Mouse (Mus musculus): ENCODE results near the gene Cdc27. TPM values are rescaled to one million over a fixed set of nuclear protein-coding genes. Genes with fewer than 3 reads are reported as not detected.
"Not testable (repeated sequence)": the region's sequence is repeated elsewhere in the genome, so short reads cannot be mapped to it uniquely, and the experiment has no call there.

Gene Cdc27
- total RNA-seq, 1 experiment from 2014 or later: 61.0 TPM

- not testable (repeated sequence) for DNase-seq
These were observed 20.1 kb upstream of the Cdc27 start for GRCm38 (mm10) chr11:104570515-104570914.

GRCm38 (mm10) chr11:104568326-104568725 is 17.9 kb upstream of the Cdc27 start:
- no peak for DNase-seq

- no peak for DNase-seq
These were observed 17.3 kb upstream of the Cdc27 start for GRCm38 (mm10) chr11:104567736-104568135.

DNA sequence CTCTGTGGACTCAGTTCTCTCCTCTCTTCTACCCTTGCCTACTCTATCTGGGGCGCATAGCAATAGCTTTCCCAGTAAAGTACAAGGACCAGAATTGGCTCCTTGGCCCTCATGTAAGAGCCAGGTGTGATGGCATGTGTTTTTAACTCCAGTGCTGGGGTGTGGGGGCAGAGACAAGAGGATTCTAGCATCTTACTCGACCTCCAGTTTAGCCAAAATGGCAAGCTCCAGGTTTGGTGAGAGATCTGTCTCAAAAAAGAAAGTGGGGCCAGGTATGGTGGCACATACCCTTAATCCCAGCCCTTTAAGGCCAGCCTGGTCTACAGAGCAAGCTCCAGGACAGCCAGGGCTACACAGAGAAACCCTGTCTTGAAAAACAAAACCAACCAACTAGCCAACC is 16.4 kb upstream of the Cdc27 start:
- DNase-seq: no peak

GRCm38 (mm10) chr11:104566097-104566496 is 15.7 kb upstream of the Cdc27 start:
- no peak for DNase-seq

DNA sequence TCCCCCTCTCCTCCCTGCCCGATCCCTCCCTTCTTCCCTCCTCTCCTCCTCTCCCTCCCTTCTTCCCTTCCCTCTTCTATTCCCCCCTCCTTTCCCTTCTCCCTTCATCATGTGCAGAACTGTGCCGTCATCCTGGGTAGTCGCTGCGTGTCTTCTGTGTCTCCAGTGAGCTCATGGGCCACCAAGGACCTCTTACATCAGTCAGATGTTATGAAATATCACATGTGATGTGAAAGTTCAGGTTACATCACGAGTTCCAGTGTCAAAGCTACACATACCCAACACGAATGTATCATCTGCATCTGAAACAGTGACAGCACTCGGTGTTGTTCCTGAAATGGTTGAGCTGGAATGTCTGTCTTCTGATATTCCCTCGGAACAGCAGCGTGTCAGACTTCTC is 14.8 kb upstream of the Cdc27 start:
- peak; percentile 31 for DNase-seq

DNA sequence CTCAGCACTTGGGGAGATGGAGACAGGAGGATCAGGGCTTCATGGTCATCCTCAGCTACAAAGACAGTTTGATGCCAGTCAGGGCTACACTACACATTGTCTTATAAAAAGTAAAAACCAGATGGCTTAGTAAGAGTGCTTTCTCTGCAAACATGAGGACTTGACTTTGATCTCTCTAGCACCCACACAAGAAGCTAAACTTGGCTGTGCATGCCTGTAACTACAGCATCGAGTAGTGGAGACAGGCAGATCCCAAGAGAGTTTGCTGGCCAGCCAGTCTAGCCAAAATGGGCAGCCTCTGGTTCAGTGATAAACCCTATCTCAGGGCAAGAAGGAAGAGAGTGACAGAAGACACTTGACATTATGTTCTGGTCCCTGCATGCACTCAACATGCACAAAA is 13.1 kb upstream of the Cdc27 start:
- DNase-seq: no peak

GRCm38 (mm10) chr11:104560971-104561370 is 10.6 kb upstream of the Cdc27 start:
- no peak for DNase-seq

- DNase-seq: peak; percentile 47
These were observed 8.4 kb upstream of the Cdc27 start for GRCm38 (mm10) chr11:104558651-104559403.

- DNase-seq: no peak
These were observed 7.6 kb upstream of the Cdc27 start for GRCm38 (mm10) chr11:104558065-104558464.

DNA sequence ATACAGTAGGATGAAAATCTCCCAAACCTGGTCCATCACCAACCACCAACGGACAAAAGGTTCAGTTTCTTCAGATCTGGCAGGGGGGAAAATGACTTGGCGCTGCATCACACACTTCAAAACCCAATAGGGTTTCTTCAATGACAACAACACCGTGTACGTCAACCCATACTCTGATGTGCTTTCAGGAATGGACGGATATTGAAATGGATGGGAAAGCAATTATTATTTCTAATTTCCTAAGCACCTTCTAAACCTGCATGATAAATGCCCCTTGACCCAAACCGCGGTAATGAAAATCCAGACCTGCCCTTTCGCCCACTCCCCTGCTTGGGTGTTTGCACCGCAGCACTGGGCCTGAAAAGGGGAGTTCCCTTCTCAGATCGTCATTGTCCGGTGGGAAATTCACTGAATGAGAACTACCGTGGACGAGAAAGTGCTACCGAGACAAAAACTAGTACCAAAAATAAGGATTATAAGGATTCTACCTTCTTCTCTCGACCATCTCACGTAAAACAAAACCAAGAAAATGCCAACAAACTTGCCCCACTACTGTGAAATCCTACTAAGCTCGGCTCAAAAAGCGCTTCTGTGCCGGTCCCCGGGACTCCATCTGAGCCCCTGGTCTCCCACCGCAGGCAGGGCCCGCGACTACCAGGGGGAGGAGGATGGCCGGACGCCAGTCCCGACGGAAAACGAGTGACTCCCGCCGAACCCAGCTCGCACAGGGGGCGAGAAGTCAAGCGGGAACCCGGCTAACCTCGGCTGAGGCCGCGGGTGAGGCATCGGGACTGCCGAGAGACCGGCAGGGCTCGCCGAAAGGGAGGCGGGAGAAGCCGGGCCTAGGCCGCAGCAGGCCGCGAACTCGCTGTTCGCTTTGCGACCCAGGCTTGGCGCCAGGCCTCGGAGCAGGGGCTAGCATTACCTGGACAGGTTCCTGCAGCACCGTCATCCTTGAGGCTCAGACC is 698 bp downstream of the Cdc27 start:
- DNase-seq: peak; percentile 91

DNA sequence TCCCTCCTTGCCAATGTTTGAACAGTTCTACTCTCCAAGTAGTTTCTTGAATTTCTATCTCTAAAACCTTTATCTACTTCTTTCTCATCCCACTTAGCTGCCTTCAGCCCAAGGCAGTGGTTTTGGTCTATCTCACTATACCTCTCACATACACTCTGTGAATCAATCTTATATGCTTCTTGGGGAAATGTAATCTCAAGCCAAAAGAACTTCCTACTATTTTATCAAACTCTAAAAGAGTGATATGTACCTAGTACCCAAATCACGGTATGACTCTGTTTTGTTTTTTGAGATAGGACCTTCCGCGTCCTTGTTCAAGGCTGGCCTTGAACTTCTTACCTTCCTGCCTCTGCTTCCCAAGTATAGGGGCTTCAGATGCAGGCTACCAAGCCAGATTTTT is 2.9 kb downstream of the Cdc27 start:
- no peak for DNase-seq

GRCm38 (mm10) chr11:104544507-104544906 is 5.9 kb downstream of the Cdc27 start:
- DNase-seq: no peak

DNA sequence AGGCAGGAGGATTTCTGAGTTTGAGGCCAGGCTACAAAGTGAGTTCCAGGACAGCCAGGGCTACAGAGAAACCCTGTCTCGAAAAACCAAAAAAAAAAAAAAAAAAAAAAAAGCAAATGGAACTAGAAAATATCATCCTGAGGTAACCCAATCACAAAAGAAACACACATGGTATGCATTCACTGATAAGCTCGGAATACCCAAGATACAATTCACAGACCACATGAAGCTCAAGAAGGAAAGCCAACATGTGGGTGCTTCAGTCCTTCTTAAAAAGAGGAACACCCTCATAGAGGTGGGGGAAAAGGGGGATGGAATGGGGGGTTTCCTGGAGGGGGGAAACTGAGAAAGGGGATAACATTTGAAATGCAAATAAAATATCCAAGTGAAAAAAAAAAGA is 7.1 kb downstream of the Cdc27 start:
- DNase-seq: not testable (repeated sequence)

DNA sequence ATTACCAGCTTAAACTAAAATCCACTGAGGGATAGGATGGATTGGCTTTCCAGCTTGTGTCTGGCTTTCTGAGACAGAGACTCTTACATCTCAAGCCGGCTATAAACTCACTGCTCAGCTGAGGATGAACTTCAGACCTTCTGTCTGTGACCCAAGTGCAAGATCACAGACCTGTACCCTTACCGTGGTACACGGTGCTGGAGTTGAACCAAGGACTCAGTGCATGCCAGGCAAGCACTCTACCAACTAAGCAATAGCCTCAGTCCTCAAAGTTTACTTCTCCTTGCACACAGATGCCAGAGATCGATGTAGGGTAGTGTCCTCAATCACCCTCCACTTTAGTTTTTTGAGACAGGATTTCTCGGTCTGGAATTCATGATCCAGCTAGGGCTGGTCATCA is 10.6 kb downstream of the Cdc27 start:
- no peak for DNase-seq

DNA sequence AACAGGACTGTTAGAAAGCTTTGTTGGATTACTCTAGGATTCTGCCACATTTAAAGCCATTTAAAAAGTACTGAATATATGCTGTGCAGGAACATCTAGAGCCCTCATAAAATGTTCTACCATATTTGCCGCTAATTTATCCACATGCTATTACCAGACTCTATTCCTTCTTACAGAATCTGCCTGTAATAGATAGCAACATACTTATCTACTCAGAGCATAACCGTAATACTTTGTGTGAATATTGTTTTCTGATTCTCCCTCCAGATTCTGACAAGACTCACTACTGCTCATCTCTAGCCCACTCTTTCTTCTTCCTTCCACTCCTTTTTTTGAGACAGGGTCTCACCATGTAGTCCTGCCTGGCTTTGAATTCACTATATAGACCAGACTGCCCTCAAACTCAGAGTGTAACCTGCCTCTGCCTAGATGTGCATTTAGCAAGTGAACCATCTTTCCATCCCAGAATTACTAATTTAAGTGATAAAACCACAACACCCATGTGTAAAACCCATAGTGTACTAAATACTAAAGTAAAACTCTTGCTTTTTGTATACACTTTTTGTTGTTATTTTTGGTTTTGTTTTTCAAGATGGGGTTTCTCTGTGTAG is 12.4 kb downstream of the Cdc27 start:
- no peak for DNase-seq

- no peak for DNase-seq
These were observed 13.6 kb downstream of the Cdc27 start for GRCm38 (mm10) chr11:104536843-104537242.

GRCm38 (mm10) chr11:104525935-104526334 is 24.5 kb downstream of the Cdc27 start:
- no peak for DNase-seq

GRCm38 (mm10) chr11:104512436-104512835 is 38.0 kb downstream of the Cdc27 start:
- DNase-seq: peak; percentile 34

GRCm38 (mm10) chr11:104510606-104511005 is 39.8 kb downstream of the Cdc27 start:
- DNase-seq: peak; percentile 54

GRCm38 (mm10) chr11:104508455-104508854 is 42.0 kb downstream of the Cdc27 start:
- no peak for DNase-seq

DNA sequence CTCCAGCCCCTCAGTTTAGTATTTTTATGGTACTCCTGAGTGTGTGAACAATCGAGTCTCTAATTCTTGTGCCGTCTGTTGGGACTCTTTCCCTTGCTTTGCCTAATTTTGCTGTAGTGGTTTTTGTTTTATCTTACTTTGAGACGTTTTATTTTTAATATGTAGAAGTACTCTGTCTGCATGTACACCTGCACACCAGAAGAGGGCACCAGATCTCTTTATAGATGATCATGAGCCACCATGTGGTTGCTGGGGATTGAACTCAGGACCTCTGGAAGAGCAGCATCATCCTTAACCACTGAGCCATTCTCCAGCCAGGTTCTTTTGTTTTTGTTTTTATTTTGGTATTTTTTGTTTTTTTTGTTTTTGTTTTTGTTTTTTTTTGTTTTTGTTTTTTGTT is 62.1 kb downstream of the Cdc27 start:
- DNase-seq: no peak

DNA sequence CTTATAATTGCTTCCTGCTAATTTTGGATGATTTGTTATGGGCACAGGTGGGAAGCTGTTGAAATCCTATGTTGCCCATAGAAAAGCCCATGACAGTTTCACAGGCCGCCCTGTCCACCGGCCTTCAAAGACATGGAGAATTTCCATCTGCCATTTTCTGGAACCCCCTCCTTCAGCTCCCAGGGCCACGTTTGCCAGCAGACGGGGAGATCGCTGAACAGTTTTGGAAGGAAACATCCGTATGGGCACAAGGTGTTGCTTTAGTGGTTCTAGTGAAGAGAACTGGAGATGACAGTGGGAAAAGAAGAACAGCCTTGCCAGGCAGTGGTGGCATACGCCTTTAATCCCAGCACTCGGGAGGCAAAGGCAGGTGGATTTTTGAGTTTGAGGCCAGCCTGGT is 68.4 kb downstream of the Cdc27 start:
- no peak for DNase-seq

Data from adrenal gland, postnatal 14 days (tissue).